Mouse (Mus musculus) lung, postnatal 0 days (tissue): ENCODE measurements around the gene Mrps34.

Experiments used
- CTCF ChIP-seq: IDR thresholded peaks from 2 replicates; pipeline ENCODE4 v1.5.1; 2016; ENCODE audit warnings: antibody characterized with exemption, mild to moderate bottlenecking
- EP300 ChIP-seq: IDR thresholded peaks from 2 replicates; pipeline ENCODE4 v1.6.1; 2016; ENCODE audit warnings: antibody characterized with exemption, mild to moderate bottlenecking, control low read depth

- TF ChIP-seq CTCF (no peak), EP300 (no peak)
Observed at GRCm38 (mm10) chr17:24899153-24899552, 4.2 kb downstream of the Mrps34 start.
